Mouse (Mus musculus): ENCODE data around the gene Dennd5a. TPM values are rescaled to one million over a fixed set of nuclear protein-coding genes. Genes with fewer than 3 reads are reported as not detected.
A peak's percentile ranks its signal among the peaks of the same experiment; 100 is the strongest.

Dennd5a gene
- polyA plus RNA-seq, 1 experiment from 2014 or later, result 59.4 TPM

DNA sequence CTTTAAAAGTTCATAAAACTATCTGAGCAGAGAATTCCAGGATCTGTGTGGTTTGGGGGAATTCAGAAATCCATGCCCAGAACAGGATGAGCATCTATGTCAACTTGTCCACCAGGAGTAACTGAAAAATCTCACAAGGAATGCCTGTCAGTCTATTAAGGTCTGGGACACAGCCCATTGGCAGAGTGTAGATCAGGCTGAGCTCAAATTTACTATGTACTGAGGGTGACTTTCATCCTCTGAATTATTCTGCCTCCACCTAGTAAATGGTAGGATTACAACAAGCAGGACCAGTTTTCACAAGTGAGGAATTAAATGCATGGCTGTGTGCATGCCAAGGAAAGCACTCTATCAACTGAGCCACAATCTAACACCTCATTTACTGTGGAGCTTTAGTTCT, 9.3 kb upstream of the Dennd5a start:
- Histone ChIP-seq H3K27me3 (replicated peaks; ENCODE audit: control insufficient read depth, insufficient read depth, low read length) (no peaks in the 10 kb centered on the region), H3K36me3 (ENCODE audit: control insufficient read depth, insufficient read depth, low read length) (peaks cover 10% of the 10 kb centered on the region), H3K4me1 (ENCODE audit: control insufficient read depth, insufficient read depth, low read length) (peaks cover 10% of the 10 kb centered on the region; the same call in 1 of the 2 replicates), H3K9me3 (replicated peaks; ENCODE audit: control insufficient read depth, low read length) (no peaks in the 10 kb centered on the region), H3K27ac (ENCODE audit: low read depth, low read length) (peak overlapping the region; percentile 88), H3K4me3 (ENCODE audit: low read depth, low read length) (no peak overlapping the region), H3K4me2 (ENCODE audit: low read length) (peak overlapping the region; percentile 2; the same call in 1 of the 2 replicates), H3K9ac (ENCODE audit: low read length) (no peak overlapping the region)
- DNase-seq (ENCODE audit: low spot score), result no peak
- ATAC-seq, result 0 out of 2 replicates have a peak, but pooled peaks have one; percentile 10

DNA sequence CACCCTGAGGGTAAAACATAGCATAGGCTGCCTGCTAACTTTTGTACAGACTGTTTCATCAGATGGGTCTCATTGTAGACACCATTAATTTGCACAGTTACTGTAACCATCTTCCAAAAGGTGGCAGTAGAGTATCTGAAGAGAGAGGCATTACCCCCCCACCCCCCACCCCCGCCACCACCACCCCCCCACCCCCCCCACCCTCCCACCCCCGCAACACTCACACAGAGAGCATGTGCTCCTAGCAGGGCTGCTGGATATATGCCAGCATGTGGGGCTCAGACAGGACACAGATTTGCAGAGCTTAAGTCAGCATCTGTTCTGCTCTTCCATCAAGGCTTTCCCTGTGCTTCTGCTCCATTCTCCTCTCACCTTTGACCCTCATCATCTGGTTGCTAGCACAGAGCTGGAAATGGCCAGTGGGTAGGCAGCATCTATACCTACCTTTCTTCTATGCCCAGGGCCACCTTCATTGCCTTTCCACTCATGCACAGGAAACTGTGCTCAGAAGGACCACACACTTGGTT, 8.7 kb upstream of the Dennd5a start:
- ATAC-seq, result peak; percentile 90
- peaks cover 10% of the 10 kb centered on the region; the same call in 1 of the 2 replicates for H3K4me1 ChIP-seq (ENCODE audit: control insufficient read depth, insufficient read depth, low read length)
- H3K9me3 ChIP-seq (replicated peaks; ENCODE audit: control insufficient read depth, low read length), result no peaks in the 10 kb centered on the region
- no peak overlapping the region for H3K4me3 ChIP-seq (ENCODE audit: low read depth, low read length)
- peaks cover 10% of the 10 kb centered on the region for H3K36me3 ChIP-seq (ENCODE audit: control insufficient read depth, insufficient read depth, low read length)
- H3K9ac ChIP-seq (ENCODE audit: low read length), result no peak overlapping the region
- 8% methylated on average over 2 of the region's 2 CpGs for WGBS
- peak; percentile 95 for DNase-seq (ENCODE audit: low spot score)
- no peaks in the 10 kb centered on the region for H3K27me3 ChIP-seq (replicated peaks; ENCODE audit: control insufficient read depth, insufficient read depth, low read length)
- H3K27ac ChIP-seq (ENCODE audit: low read depth, low read length), result peak overlapping the region; percentile 88
- peak overlapping the region; percentile 2; the same call in 1 of the 2 replicates for H3K4me2 ChIP-seq (ENCODE audit: low read length)

DNA sequence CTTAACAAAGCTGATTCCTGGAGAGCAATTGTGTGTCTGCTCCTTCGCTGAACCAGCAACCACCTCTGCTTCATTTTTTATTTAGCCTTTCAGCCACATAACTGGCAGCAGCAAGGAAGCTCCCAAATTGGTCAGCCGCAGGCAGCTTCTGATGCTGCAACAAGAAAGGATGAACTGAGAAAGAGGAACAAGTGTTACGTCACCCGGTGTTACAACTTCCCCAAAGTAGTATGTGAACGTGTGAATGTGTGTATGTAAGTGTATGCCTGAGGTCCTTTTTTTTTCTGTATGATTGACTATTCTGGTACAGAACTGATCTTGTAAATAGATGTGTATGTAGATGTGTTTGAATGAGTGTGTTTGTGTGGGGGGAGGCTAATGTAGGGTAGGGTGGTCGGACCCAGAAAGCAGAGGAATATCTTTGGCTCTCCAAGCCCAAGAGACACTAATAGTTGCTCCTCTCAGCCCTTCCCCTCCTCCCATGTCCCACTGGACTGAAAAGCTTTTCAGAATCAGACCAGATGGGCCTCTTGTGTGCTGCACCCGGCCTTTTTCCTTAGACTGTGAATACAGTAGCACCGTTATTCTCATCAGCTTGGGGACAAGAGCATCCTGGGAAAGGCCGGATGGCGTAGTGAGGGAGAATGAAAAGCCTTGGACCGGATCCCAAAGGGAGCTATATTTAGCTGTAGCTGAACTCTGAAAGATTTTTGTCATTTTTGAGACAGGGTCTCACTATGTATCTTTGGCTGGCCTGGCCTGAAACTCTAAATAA, 7.7 kb upstream of the Dennd5a start:
- no peak overlapping the region; the same call in 1 of the 2 replicates for H3K9ac ChIP-seq (ENCODE audit: low read length)
- no peak overlapping the region for H3K4me2 ChIP-seq (ENCODE audit: low read length)
- DNase-seq (ENCODE audit: low spot score), result peak; percentile 92
- H3K9me3 ChIP-seq (replicated peaks; ENCODE audit: control insufficient read depth, low read length), result no peaks in the 10 kb centered on the region
- peak overlapping the region; percentile 81 for H3K27ac ChIP-seq (ENCODE audit: low read depth, low read length)
- no peaks in the 10 kb centered on the region for H3K27me3 ChIP-seq (replicated peaks; ENCODE audit: control insufficient read depth, insufficient read depth, low read length)
- peaks cover 10% of the 10 kb centered on the region; the same call in 1 of the 2 replicates for H3K4me1 ChIP-seq (ENCODE audit: control insufficient read depth, insufficient read depth, low read length)
- H3K36me3 ChIP-seq (ENCODE audit: control insufficient read depth, insufficient read depth, low read length), result peaks cover 6% of the 10 kb centered on the region
- 29% methylated on average over 11 of the region's 11 CpGs for WGBS
- H3K4me3 ChIP-seq (ENCODE audit: low read depth, low read length), result no peak overlapping the region
- peak; percentile 86 for ATAC-seq

DNA sequence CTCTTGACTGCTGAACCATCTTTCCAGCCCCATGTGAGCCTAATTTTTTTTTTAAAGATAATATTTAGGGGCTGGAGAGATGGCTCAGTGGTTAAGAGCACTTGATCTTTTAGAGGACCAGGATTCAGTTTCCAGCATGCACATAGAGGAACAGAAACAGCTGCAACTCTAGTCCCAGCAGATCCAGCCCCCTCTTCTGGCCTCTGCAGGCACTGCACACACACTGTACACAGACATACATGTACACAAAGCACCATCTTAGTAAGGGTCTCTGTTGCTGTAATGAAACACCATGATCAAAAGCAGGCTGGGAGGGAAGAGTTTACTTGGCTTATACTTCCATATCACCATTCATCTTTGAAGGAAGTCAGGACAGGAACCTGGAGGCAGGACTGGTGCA, 5.4 kb upstream of the Dennd5a start:
- Histone ChIP-seq H3K27me3 (replicated peaks; ENCODE audit: control insufficient read depth, insufficient read depth, low read length) (no peaks in the 10 kb centered on the region), H3K4me1 (ENCODE audit: control insufficient read depth, insufficient read depth, low read length) (peaks cover 12% of the 10 kb centered on the region; the same call in 1 of the 2 replicates)

DNA sequence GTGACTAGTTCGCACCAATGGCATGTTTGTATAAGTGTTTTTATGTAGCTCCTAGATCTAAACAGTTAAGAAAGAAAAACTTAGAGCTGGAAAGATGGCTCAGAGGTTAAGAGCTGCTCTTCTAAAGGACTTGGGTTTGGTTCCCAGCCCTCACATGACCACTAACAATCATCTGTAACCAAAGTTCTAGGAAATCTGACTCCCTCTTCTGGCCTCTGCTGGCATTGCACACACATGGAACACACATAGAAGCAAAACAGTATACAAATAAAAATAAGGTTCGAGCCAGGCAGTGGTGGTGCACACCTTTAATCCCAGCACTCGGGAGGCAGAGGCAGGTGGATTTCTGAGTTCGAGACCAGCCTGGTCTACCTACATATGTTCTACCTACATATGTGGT, 3.4 kb upstream of the Dennd5a start:
- no peaks in the 10 kb centered on the region for H3K9me3 ChIP-seq (replicated peaks; ENCODE audit: control insufficient read depth, low read length)
- ATAC-seq, result no peak

More for the DNA sequence above, 5.4 kb upstream of the Dennd5a start:
- Histone ChIP-seq H3K27ac (ENCODE audit: low read depth, low read length) (no peak overlapping the region), H3K4me3 (ENCODE audit: low read depth, low read length) (no peak overlapping the region), H3K9ac (ENCODE audit: low read length) (no peak overlapping the region), H3K36me3 (ENCODE audit: control insufficient read depth, insufficient read depth, low read length) (no peaks in the 10 kb centered on the region), H3K9me3 (replicated peaks; ENCODE audit: control insufficient read depth, low read length) (no peaks in the 10 kb centered on the region), H3K4me2 (ENCODE audit: low read length) (no peak overlapping the region)
- DNase-seq (ENCODE audit: low spot score) (no peak), ATAC-seq (no peak)

DNA sequence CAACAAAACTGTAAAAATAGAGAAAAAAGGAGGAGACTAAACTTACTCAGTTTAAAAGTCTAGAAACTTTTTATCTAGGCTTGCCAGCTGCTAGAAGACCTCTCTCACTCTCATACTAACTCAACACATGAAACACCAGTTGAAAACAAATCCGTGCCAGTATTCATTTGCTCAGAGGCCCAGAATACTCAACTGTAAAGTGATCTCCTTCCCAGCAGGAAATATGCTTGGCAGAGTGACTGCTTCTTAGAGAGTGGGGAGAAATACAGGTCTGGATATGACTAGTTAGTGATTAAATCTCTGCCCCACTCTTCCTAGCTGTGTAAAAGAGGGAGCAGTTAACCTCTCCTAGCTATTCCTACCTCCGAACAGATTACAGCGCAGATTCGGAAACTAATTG, 2.3 kb upstream of the Dennd5a start:
- no peaks in the 10 kb centered on the region for H3K9me3 ChIP-seq (replicated peaks; ENCODE audit: control insufficient read depth, low read length)
- 80% methylated on average over 4 of the region's 4 CpGs for WGBS

More for the DNA sequence above, 3.4 kb upstream of the Dennd5a start:
- H3K36me3 ChIP-seq (ENCODE audit: control insufficient read depth, insufficient read depth, low read length), result no peaks in the 10 kb centered on the region
- 97% methylated on average over 4 of the region's 4 CpGs for WGBS
- H3K27ac ChIP-seq (ENCODE audit: low read depth, low read length), result no peak overlapping the region
- no peak for DNase-seq (ENCODE audit: low spot score)
- no peaks in the 10 kb centered on the region for H3K27me3 ChIP-seq (replicated peaks; ENCODE audit: control insufficient read depth, insufficient read depth, low read length)
- H3K4me1 ChIP-seq (ENCODE audit: control insufficient read depth, insufficient read depth, low read length), result peaks cover 7% of the 10 kb centered on the region; the same call in 1 of the 2 replicates
- H3K9ac ChIP-seq (ENCODE audit: low read length), result no peak overlapping the region
- H3K4me3 ChIP-seq (ENCODE audit: low read depth, low read length), result no peak overlapping the region
- H3K4me2 ChIP-seq (ENCODE audit: low read length), result no peak overlapping the region

DNA sequence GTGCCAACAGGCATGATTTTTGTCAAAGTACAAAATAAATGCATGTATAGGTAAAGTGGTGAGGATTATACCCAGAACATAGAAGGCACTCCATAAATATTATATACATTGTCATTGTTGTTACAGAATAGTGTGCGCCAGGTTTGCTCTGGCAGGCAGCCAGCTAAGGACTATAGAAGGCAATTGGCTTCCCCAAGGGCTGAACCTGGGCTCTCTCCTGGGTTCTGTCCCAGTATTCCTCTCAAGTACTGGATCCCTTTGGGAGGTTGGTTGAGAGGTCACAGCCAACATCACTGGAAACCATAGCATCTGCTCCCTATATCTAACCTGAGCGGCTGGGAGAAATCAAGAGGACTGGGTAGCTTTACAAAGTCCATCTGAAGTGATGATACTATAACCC, 1.3 kb upstream of the Dennd5a start:
- H3K27me3 ChIP-seq (replicated peaks; ENCODE audit: control insufficient read depth, insufficient read depth, low read length), result no peaks in the 10 kb centered on the region
- H3K4me1 ChIP-seq (ENCODE audit: control insufficient read depth, insufficient read depth, low read length), result peaks cover 20% of the 10 kb centered on the region
- no peak for DNase-seq (ENCODE audit: low spot score)
- no peak overlapping the region for H3K4me2 ChIP-seq (ENCODE audit: low read length)
- WGBS, result 78% methylated on average over 2 of the region's 2 CpGs
- H3K9ac ChIP-seq (ENCODE audit: low read length), result no peak overlapping the region
- no peak overlapping the region for H3K27ac ChIP-seq (ENCODE audit: low read depth, low read length)
- no peaks in the 10 kb centered on the region for H3K36me3 ChIP-seq (ENCODE audit: control insufficient read depth, insufficient read depth, low read length)
- no peak overlapping the region for H3K4me3 ChIP-seq (ENCODE audit: low read depth, low read length)
- no peaks in the 10 kb centered on the region for H3K9me3 ChIP-seq (replicated peaks; ENCODE audit: control insufficient read depth, low read length)
- no peak for ATAC-seq

More for the DNA sequence above, 2.3 kb upstream of the Dennd5a start:
- Histone ChIP-seq H3K4me3 (ENCODE audit: low read depth, low read length) (no peak overlapping the region), H3K27me3 (replicated peaks; ENCODE audit: control insufficient read depth, insufficient read depth, low read length) (no peaks in the 10 kb centered on the region), H3K27ac (ENCODE audit: low read depth, low read length) (no peak overlapping the region), H3K4me2 (ENCODE audit: low read length) (no peak overlapping the region), H3K9ac (ENCODE audit: low read length) (no peak overlapping the region), H3K36me3 (ENCODE audit: control insufficient read depth, insufficient read depth, low read length) (no peaks in the 10 kb centered on the region), H3K4me1 (ENCODE audit: control insufficient read depth, insufficient read depth, low read length) (peaks cover 15% of the 10 kb centered on the region)
- DNase-seq (ENCODE audit: low spot score) (no peak), ATAC-seq (no peak)

DNA sequence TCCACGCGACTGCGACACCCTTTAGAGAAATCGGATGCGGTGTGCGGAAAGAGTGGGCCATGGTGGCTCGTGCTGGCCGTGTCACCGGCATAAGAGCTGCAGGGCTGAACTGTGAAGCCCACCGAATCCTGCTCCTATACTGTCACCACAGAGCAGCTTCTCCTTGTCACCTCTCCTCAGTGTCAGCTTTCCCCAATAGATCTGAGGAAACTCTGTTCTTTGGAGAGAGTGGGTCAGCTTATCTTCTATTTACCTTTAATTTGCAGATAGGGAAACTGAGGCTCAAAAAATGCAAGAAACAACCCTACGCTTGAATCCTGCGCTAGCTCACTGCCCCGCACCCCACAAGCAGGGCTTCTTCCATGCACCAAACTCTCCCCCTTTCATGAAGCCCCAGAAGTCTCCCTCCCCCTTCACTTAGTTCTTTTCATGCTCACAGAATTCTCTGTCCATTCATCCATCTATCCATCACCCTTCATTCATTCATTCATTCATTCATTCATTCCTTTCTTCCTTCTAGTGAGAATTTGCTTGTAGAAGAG, 414 bp upstream of the Dennd5a start:
- Histone ChIP-seq H3K9ac (ENCODE audit: low read length) (peak overlapping the region; percentile 91), H3K36me3 (ENCODE audit: control insufficient read depth, insufficient read depth, low read length) (no peaks in the 10 kb centered on the region), H3K4me3 (ENCODE audit: low read depth, low read length) (peak overlapping the region; percentile 77), H3K27me3 (replicated peaks; ENCODE audit: control insufficient read depth, insufficient read depth, low read length) (no peaks in the 10 kb centered on the region), H3K9me3 (replicated peaks; ENCODE audit: control insufficient read depth, low read length) (no peaks in the 10 kb centered on the region), H3K4me1 (ENCODE audit: control insufficient read depth, insufficient read depth, low read length) (peaks cover 20% of the 10 kb centered on the region), H3K4me2 (ENCODE audit: low read length) (peak overlapping the region; percentile 68), H3K27ac (ENCODE audit: low read depth, low read length) (peak overlapping the region; percentile 93)
- ATAC-seq, result peak; percentile 78; the same call in 1 of the 2 replicates
- DNase-seq (ENCODE audit: low spot score), result no peak
- WGBS, result 10% methylated on average over 13 of the region's 13 CpGs

Data from forebrain, embryonic 14.5 days (tissue).